Mouse (Mus musculus) midbrain, embryonic 12.5 days (tissue): ENCODE data around the gene Hck. TPM values are rescaled to one million over a fixed set of nuclear protein-coding genes. Genes with fewer than 3 reads are reported as not detected.
A peak's percentile ranks its signal among the peaks of the same experiment; 100 is the strongest.

Experiments
- ATAC-seq: fragments of 200-750 bp; cut with Nextera tagmentation; 2 replicates; pipeline ENCODE4 v1.8.0; 2017; ENCODE audit warnings: low read depth, moderate TSS enrichment, moderate library complexity; ENCODE audit not compliant: low FRiP score
- H3K27ac ChIP-seq: fragments of 300-500 bp; sonication (generic); replicated peaks from 2 replicates; pipeline ENCODE4 v1.5.1; 2016; ENCODE audit warnings: mild to moderate bottlenecking
- H3K27me3 ChIP-seq: fragments of 300-500 bp; sonication (generic); 2 replicates; pipeline ENCODE4 v1.6.1; 2016; ENCODE audit warnings: mild to moderate bottlenecking
- H3K36me3 ChIP-seq: fragments of 300-500 bp; sonication (generic); 2 replicates; pipeline ENCODE4 v1.6.1; 2016
- H3K4me1 ChIP-seq: fragments of 300-500 bp; sonication (generic); 2 replicates; pipeline ENCODE4 v1.6.1; 2016
- H3K4me2 ChIP-seq: fragments of 300-500 bp; sonication (generic); replicated peaks from 2 replicates; pipeline ENCODE4 v1.6.1; 2016; ENCODE audit warnings: mild to moderate bottlenecking, moderate library complexity
- H3K4me3 ChIP-seq: fragments of 300-500 bp; sonication (generic); 2 replicates; pipeline ENCODE4 v1.5.1; 2016; ENCODE audit warnings: mild to moderate bottlenecking
- H3K9ac ChIP-seq: fragments of 300-500 bp; sonication (generic); replicated peaks from 2 replicates; pipeline ENCODE4 v1.6.1; 2016; ENCODE audit warnings: mild to moderate bottlenecking, moderate library complexity
- H3K9me3 ChIP-seq: fragments of 300-500 bp; sonication (generic); 2 replicates; pipeline ENCODE4 v1.6.1; 2016; ENCODE audit warnings: mild to moderate bottlenecking
- WGBS: fragments of 180-500 bp; shearing (Covaris S2); methylation state at CpG from one replicate; pipeline ENCODE4 v1.1.7; 2016; 5-methylcytosine and 5-hydroxymethylcytosine counted together
- polyA plus RNA-seq: library from polyadenylated mRNA; unstranded; fragments of >200 nt; fragmentation: Nextera tagmentation; extraction: Ambion mirVana; gene quantifications from 2 replicates; pipeline ENCODE4 v1.2.1, GENCODE M21; 2016

Gene Hck
- 1.8 and 2.4 TPM in 2 replicates for polyA plus RNA-seq

GRCm38 (mm10) chr2:153108313-153109264, at the start of gene Hck:
Hck (plus strand) TSS chr2:153108468.
- 3% methylated on average over 52 of the region's 52 CpGs for WGBS
- H3K4me1 ChIP-seq, result peaks cover 19% of the 10 kb centered on the region
- peak within 1 kb of the TSS; percentile 81 for H3K4me2 ChIP-seq
- peaks cover 47% of the 10 kb centered on the region for H3K27me3 ChIP-seq
- peak within 1 kb of the TSS; percentile 46 for H3K9ac ChIP-seq
- no peak within 1 kb of the TSS for H3K27ac ChIP-seq
- H3K36me3 ChIP-seq, result no peaks in the 10 kb centered on the region
- peak within 1 kb of the TSS; percentile 47 for H3K4me3 ChIP-seq
- no peaks in the 10 kb centered on the region for H3K9me3 ChIP-seq
- ATAC-seq, result 0 out of 2 replicates have a peak, but pooled peaks have one; percentile 30

GRCm38 (mm10) chr2:153060216-153060615, 48.1 kb upstream of the Hck start:
- WGBS, result 91% methylated on average over 7 of the region's 7 CpGs
- ATAC-seq, result no peak
- H3K36me3 ChIP-seq, result no peaks in the 10 kb centered on the region
- H3K27ac ChIP-seq, result no peak overlapping the region
- H3K4me2 ChIP-seq, result no peak overlapping the region
- no peak overlapping the region for H3K9ac ChIP-seq
- H3K4me3 ChIP-seq, result no peak overlapping the region
- no peaks in the 10 kb centered on the region for H3K9me3 ChIP-seq
- H3K27me3 ChIP-seq, result peaks cover 12% of the 10 kb centered on the region; the same call in 1 of the 2 replicates
- peaks cover 6% of the 10 kb centered on the region; the same call in 1 of the 2 replicates for H3K4me1 ChIP-seq

GRCm38 (mm10) chr2:153063394-153063793, 44.9 kb upstream of the Hck start:
- Histone ChIP-seq H3K27ac (peak overlapping the region; percentile 27; the same call in 1 of the 2 replicates), H3K9ac (0 out of 2 replicates have a peak overlapping the region, but pooled peaks have one; percentile 6), H3K9me3 (no peaks in the 10 kb centered on the region), H3K4me2 (no peak overlapping the region), H3K4me3 (no peak overlapping the region), H3K36me3 (no peaks in the 10 kb centered on the region), H3K4me1 (peaks cover 6% of the 10 kb centered on the region; the same call in 1 of the 2 replicates), H3K27me3 (peaks cover 24% of the 10 kb centered on the region)
- 45% methylated on average over 3 of the region's 3 CpGs for WGBS
- ATAC-seq, result no peak

- peaks cover 30% of the 10 kb centered on the region for H3K27me3 ChIP-seq
- no peak overlapping the region for H3K27ac ChIP-seq
- H3K36me3 ChIP-seq, result no peaks in the 10 kb centered on the region
- H3K4me3 ChIP-seq, result no peak overlapping the region
- 79% methylated on average over 9 of the region's 9 CpGs for WGBS
- no peaks in the 10 kb centered on the region for H3K9me3 ChIP-seq
- H3K4me1 ChIP-seq, result peaks cover 6% of the 10 kb centered on the region; the same call in 1 of the 2 replicates
- ATAC-seq, result no peak
- no peak overlapping the region for H3K4me2 ChIP-seq
- H3K9ac ChIP-seq, result no peak overlapping the region
Measured at GRCm38 (mm10) chr2:153064190-153064970, 43.9 kb upstream of the Hck start.

GRCm38 (mm10) chr2:153065747-153066508, 42.3 kb upstream of the Hck start, which contains the start of gene Ccm2l:
Ccm2l (plus strand) TSS chr2:153065955.
- Histone ChIP-seq H3K9ac (no peak within 1 kb of the TSS), H3K9me3 (no peaks in the 10 kb centered on the region), H3K4me2 (no peak within 1 kb of the TSS), H3K4me3 (no peak within 1 kb of the TSS), H3K36me3 (no peaks in the 10 kb centered on the region), H3K4me1 (peaks cover 6% of the 10 kb centered on the region; the same call in 1 of the 2 replicates), H3K27ac (no peak within 1 kb of the TSS), H3K27me3 (peaks cover 44% of the 10 kb centered on the region)
- no peak for ATAC-seq
- 51% methylated on average over 12 of the region's 12 CpGs for WGBS

GRCm38 (mm10) chr2:153066991-153067390, 41.3 kb upstream of the Hck start:
- Histone ChIP-seq H3K4me3 (no peak overlapping the region), H3K4me1 (peaks cover 13% of the 10 kb centered on the region), H3K4me2 (no peak overlapping the region), H3K27me3 (peaks cover 45% of the 10 kb centered on the region), H3K9ac (no peak overlapping the region), H3K9me3 (no peaks in the 10 kb centered on the region), H3K36me3 (no peaks in the 10 kb centered on the region), H3K27ac (no peak overlapping the region)
- WGBS, result 60% methylated on average over 6 of the region's 6 CpGs
- ATAC-seq, result no peak

GRCm38 (mm10) chr2:153070762-153071490, 37.3 kb upstream of the Hck start:
- Histone ChIP-seq H3K36me3 (no peaks in the 10 kb centered on the region), H3K9ac (no peak overlapping the region), H3K9me3 (no peaks in the 10 kb centered on the region), H3K4me1 (peaks cover 9% of the 10 kb centered on the region), H3K27ac (no peak overlapping the region), H3K27me3 (peaks cover 67% of the 10 kb centered on the region), H3K4me2 (0 out of 2 replicates have a peak overlapping the region, but pooled peaks have one; percentile 58), H3K4me3 (no peak overlapping the region)
- no peak for ATAC-seq
- WGBS, result 8% methylated on average over 23 of the region's 23 CpGs

GRCm38 (mm10) chr2:153071491-153072184, 36.6 kb upstream of the Hck start:
- no peaks in the 10 kb centered on the region for H3K36me3 ChIP-seq
- peak overlapping the region; percentile 37 for H3K4me3 ChIP-seq
- peaks cover 9% of the 10 kb centered on the region for H3K4me1 ChIP-seq
- no peaks in the 10 kb centered on the region for H3K9me3 ChIP-seq
- 7% methylated on average over 62 of the region's 67 CpGs for WGBS
- H3K4me2 ChIP-seq, result peak overlapping the region; percentile 58
- no peak overlapping the region for H3K27ac ChIP-seq
- H3K9ac ChIP-seq, result peak overlapping the region; percentile 45
- peaks cover 65% of the 10 kb centered on the region for H3K27me3 ChIP-seq
- peak; percentile 49 for ATAC-seq

GRCm38 (mm10) chr2:153074651-153075050, 33.6 kb upstream of the Hck start:
- Histone ChIP-seq H3K4me3 (no peak overlapping the region), H3K36me3 (no peaks in the 10 kb centered on the region), H3K4me1 (peaks cover 9% of the 10 kb centered on the region), H3K9me3 (no peaks in the 10 kb centered on the region), H3K9ac (no peak overlapping the region), H3K27ac (no peak overlapping the region), H3K4me2 (no peak overlapping the region), H3K27me3 (peaks cover 53% of the 10 kb centered on the region)
- 91% methylated on average over 10 of the region's 10 CpGs for WGBS
- ATAC-seq, result no peak

- H3K4me2 ChIP-seq, result no peak overlapping the region
- 0 out of 2 replicates have a peak overlapping the region, but pooled peaks have one; percentile 35 for H3K27ac ChIP-seq
- peaks cover 9% of the 10 kb centered on the region for H3K4me1 ChIP-seq
- no peaks in the 10 kb centered on the region for H3K36me3 ChIP-seq
- H3K4me3 ChIP-seq, result no peak overlapping the region
- no peak overlapping the region for H3K9ac ChIP-seq
- ATAC-seq, result no peak
- H3K9me3 ChIP-seq, result no peaks in the 10 kb centered on the region
- WGBS, result 42% methylated on average over 2 of the region's 2 CpGs
- H3K27me3 ChIP-seq, result peaks cover 40% of the 10 kb centered on the region
Measured at GRCm38 (mm10) chr2:153075961-153076360, 32.3 kb upstream of the Hck start.
